Mouse (Mus musculus) CH12.LX (cell line): ENCODE results near the gene Prmt1. TPM values are rescaled to one million over a fixed set of nuclear protein-coding genes. Genes with fewer than 3 reads are reported as not detected.

Experiments used
- DNase-seq: peaks from one replicate; pipeline ENCODE4 v3.0.0-alpha.2; 2013; ENCODE audit errors: extremely low read depth
- H3K27ac ChIP-seq: 2 replicates; pipeline ENCODE4 v1.5.1; 2012; ENCODE audit warnings: low read depth, mild to moderate bottlenecking, control low read depth, moderate library complexity; ENCODE audit not compliant: insufficient read depth
- H3K27me3 ChIP-seq: replicated peaks from 2 replicates; pipeline ENCODE3; 2012; ENCODE audit warnings: inconsistent platforms
- H3K36me3 ChIP-seq, 2 experiments: replicated peaks in 1 of 2; 2 replicates each; pipeline versions ENCODE3 to v1.6.1; 2012; ENCODE audit warnings: inconsistent platforms in 1 of 2, low read length in 1 of 2, mild to moderate bottlenecking in 1 of 2, mixed read lengths in 1 of 2, moderate library complexity in 1 of 2; ENCODE audit not compliant: control insufficient read depth in 1 of 2, insufficient read depth in 1 of 2
- H3K4me1 ChIP-seq, 2 experiments: 2 replicates each; pipeline ENCODE4 v1.6.1; 2012; ENCODE audit warnings: inconsistent platforms in 1 of 2, moderate library complexity in 1 of 2; ENCODE audit not compliant: insufficient read depth in 2 of 2, control insufficient read depth in 1 of 2
- H3K4me2 ChIP-seq: 2 replicates; pipeline ENCODE4 v1.6.1; 2012; ENCODE audit warnings: low read depth, mild to moderate bottlenecking, control low read depth; ENCODE audit not compliant: poor library complexity, insufficient read depth, severe bottlenecking
- H3K4me3 ChIP-seq, 3 experiments: fragments of 150-350 bp in 1 of 3; sonication (generic) in 1 of 3; replicated peaks in 1 of 3; 2 replicates each; pipeline versions ENCODE3 to v1.5.1; 2011 to 2012; ENCODE audit warnings: low read depth in 2 of 3, low read length in 2 of 3, mild to moderate bottlenecking in 2 of 3, moderate library complexity in 2 of 3, control low read depth in 1 of 3, improper control_type of control experiment in 1 of 3, inconsistent platforms in 1 of 3, mixed read lengths in 1 of 3; ENCODE audit not compliant: poor library complexity in 1 of 3
- H3K79me2 ChIP-seq: replicated peaks from 2 replicates; pipeline ENCODE4 v1.6.1; 2012; ENCODE audit warnings: mild to moderate bottlenecking, moderate library complexity; ENCODE audit not compliant: control insufficient read depth, poor library complexity, insufficient read depth, severe bottlenecking; ENCODE audit errors: extremely low read depth
- H3K9ac ChIP-seq: 2 replicates; pipeline ENCODE4 v1.6.1; 2012; ENCODE audit warnings: low read depth, mild to moderate bottlenecking, control low read depth, moderate library complexity; ENCODE audit not compliant: insufficient read depth
- H3K9me3 ChIP-seq: replicated peaks from 2 replicates; pipeline ENCODE3; 2012; ENCODE audit warnings: low read length, inconsistent platforms, mixed read lengths
- IRF4 ChIP-seq: IDR thresholded peaks from 2 replicates; pipeline ENCODE4 v1.6.1; 2014; ENCODE audit warnings: low read depth, mild to moderate bottlenecking, inconsistent platforms, low read length, improper control_type of control experiment
- JUN ChIP-seq: IDR thresholded peaks from 2 replicates; pipeline ENCODE4 v1.6.1; 2011; ENCODE audit warnings: low read depth, mild to moderate bottlenecking, low read length, improper control_type of control experiment, moderate library complexity; ENCODE audit not compliant: insufficient read depth
- MAFK ChIP-seq: IDR thresholded peaks from 2 replicates; pipeline ENCODE4 v1.6.1; 2011; ENCODE audit warnings: low read length, improper control_type of control experiment; ENCODE audit not compliant: insufficient replicate concordance
- MAX ChIP-seq: IDR thresholded peaks from 2 replicates; pipeline ENCODE4 v1.6.1; 2011; ENCODE audit warnings: low read length, improper control_type of control experiment
- MXI1 ChIP-seq: IDR thresholded peaks from 2 replicates; pipeline ENCODE4 v1.6.1; 2011; ENCODE audit warnings: mild to moderate bottlenecking, low read depth, low read length, improper control_type of control experiment
- NELFE ChIP-seq: IDR thresholded peaks from 2 replicates; pipeline ENCODE4 v1.6.1; 2011; ENCODE audit warnings: low read depth, low read length, improper control_type of control experiment
- NRF1 ChIP-seq: IDR thresholded peaks from 2 replicates; pipeline ENCODE4 v1.6.1; 2014; ENCODE audit warnings: low read depth, mild to moderate bottlenecking, inconsistent platforms, low read length, improper control_type of control experiment, moderate library complexity
- POLR2A ChIP-seq: IDR thresholded peaks from 2 replicates; pipeline ENCODE4 v1.6.1; 2011; ENCODE audit warnings: low read depth, mild to moderate bottlenecking, improper control_type of control experiment, low read length
- POLR2AphosphoS2 ChIP-seq: IDR thresholded peaks from 2 replicates; pipeline ENCODE4 v1.6.1; 2011; ENCODE audit warnings: low read depth, low read length, improper control_type of control experiment
- RAD21 ChIP-seq: IDR thresholded peaks from 2 replicates; pipeline ENCODE4 v1.6.1; 2011; ENCODE audit warnings: low read depth, mild to moderate bottlenecking, low read length, improper control_type of control experiment, moderate library complexity
- RCOR1 ChIP-seq: conservative IDR thresholded peaks from 2 replicates; pipeline ENCODE4 v1.6.1; 2012; ENCODE audit warnings: low read depth, mild to moderate bottlenecking, inconsistent platforms, low read length, improper control_type of control experiment
- TBP ChIP-seq: conservative IDR thresholded peaks from 2 replicates; pipeline ENCODE4 v1.6.1; 2011; ENCODE audit warnings: low read depth, low read length, improper control_type of control experiment
- TCF12 ChIP-seq: IDR thresholded peaks from 2 replicates; pipeline ENCODE4 v1.6.1; 2014; ENCODE audit warnings: low read depth, mild to moderate bottlenecking, inconsistent platforms, low read length, improper control_type of control experiment
- UBTF ChIP-seq: IDR thresholded peaks from 2 replicates; pipeline ENCODE4 v1.6.1; 2012; ENCODE audit warnings: low read depth, mild to moderate bottlenecking, inconsistent platforms, low read length, improper control_type of control experiment, moderate library complexity
- USF1 ChIP-seq: IDR thresholded peaks from 2 replicates; pipeline ENCODE4 v1.6.1; 2014; ENCODE audit warnings: low read depth, mild to moderate bottlenecking, inconsistent platforms, low read length, improper control_type of control experiment
- ZMIZ1 ChIP-seq: IDR thresholded peaks from 2 replicates; pipeline ENCODE4 v1.6.1; 2012; ENCODE audit warnings: low read depth, mild to moderate bottlenecking, inconsistent platforms, low read length, improper control_type of control experiment
- dilution Hi-C: fragments of 300-500 bp; cut with MboI; formaldehyde crosslinking; loops from 2 replicates; pipeline ENCODE4 v1.14.3; 2020; ENCODE audit warnings: low sequenced_read_pairs; ENCODE audit not compliant: extremely low pct_unique_long_range_greater_than_20kb, extremely low pct_ligation_motif_present
- in situ Hi-C: fragments of 300-500 bp; cut with MboI; formaldehyde crosslinking; loops from 3 replicates; pipeline ENCODE4 v1.14.3; 2019; ENCODE audit warnings: low sequenced_read_pairs, low pct_ligation_motif_present, low pct_unique_long_range_greater_than_20kb, mixed read lengths
- polyA plus RNA-seq: library from polyadenylated mRNA; unstranded; fragments of >175 nt; gene quantifications from 2 replicates; pipeline ENCODE4 v1.2.1, GENCODE M21; 2012; ENCODE audit warnings: low read depth; ENCODE audit not compliant: insufficient read length
- total RNA-seq, 2 experiments: library from RNA; depleted of rRNA; stranded (reverse); fragments of 300-350 nt in 1 of 2; fragments of >200 nt in 1 of 2; gene quantifications; 2 replicates each; pipeline ENCODE4 v1.2.3; 2012 to 2014

The Prmt1 gene
- total and polyA plus RNA-seq, 3 experiments: 231 to 642 (median 340) TPM

DNA sequence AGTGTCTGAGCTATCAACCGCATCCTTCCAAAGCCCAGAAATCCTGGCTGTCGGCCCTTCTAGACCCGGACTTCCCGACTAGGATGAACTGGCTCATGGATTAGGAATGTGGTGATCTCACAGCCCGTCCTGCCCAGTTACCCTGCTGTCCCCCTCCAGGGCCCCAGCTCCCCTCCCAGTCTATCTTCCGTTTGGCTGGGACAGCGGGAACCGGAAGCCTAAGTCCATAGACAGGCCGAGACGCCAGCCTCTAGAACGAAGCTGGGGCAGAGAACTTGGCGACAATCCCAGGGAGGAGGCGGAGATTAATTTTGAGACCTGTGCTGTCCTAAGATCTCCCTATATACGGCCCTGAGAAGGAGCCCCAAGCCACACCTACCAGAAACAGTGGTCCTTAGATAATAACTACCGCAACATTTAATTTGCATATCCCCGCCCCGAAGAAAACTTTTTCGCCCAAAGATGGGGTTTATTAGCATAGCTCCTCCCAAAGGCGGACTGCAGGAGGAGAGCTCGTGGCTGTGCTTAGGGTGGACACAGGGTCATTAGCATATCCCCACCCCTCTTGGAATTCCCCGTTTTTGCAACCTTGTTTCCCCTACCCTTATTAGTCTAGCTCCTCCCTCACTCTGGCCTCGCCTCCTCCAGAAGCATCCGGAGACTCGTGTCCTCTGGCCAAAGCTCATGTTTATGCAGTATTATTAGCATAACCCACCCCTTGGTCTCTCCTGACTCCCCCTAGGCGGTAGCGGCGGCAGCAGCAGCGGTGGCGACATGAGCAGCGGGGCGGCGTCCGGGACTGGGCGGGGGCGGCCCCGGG is 31.1 kb upstream of the Prmt1 start, which contains the start of gene Rras (continued):
- TF ChIP-seq RCOR1 (no peak), NELFE (0 out of 2 replicates have a peak, but pooled peaks have one; percentile 26), IRF4 (0 out of 2 replicates have a peak, but pooled peaks have one; percentile 11), POLR2AphosphoS2 (no peak), USF1 (no peak), NRF1 (peak; percentile 8; the same call in 1 of the 2 replicates), RAD21 (no peak), MXI1 (peak; percentile 69; the same call in 1 of the 2 replicates), MAX (peak; percentile 79), TBP (peak; percentile 81), UBTF (no peak), TCF12 (0 out of 2 replicates have a peak, but pooled peaks have one; percentile 13), JUN (no peak)
- TF ChIP-seq, all 38 proteins: peak for 16

DNA sequence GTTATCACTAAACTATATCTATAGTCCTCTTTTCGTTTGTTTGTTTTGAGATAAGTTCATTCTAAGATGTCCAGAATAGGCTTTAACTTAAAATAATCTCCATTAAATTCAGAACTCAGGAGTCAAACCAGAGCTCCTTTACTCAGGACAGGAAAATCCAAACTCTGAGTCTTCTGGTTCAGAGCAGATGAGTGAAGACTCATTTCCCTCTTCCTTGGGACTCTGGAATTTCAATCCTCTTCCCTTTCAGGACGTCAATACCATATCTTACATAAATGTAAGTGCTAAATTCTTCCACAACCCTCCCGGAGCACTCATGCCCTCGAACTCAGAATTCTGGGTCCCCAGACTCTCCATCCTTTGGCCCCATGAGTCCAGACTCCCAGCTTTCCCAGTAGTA is 30.4 kb upstream of the Prmt1 start:
- no peaks in the 10 kb centered on the region for H3K27me3 ChIP-seq
- peaks cover 18 to 39% of the 10 kb centered on the region in 2 experiments for H3K36me3 ChIP-seq
- no peaks in the 10 kb centered on the region for H3K9me3 ChIP-seq
- peaks cover 0 to 31% of the 10 kb centered on the region in 2 experiments; a peak in 2 of 4 replicates for H3K4me1 ChIP-seq
- TF ChIP-seq ZMIZ1 (no peak), POLR2A (no peak), MAFK (no peak)
- TF ChIP-seq, all 38 proteins: peak for 0
- dilution Hi-C loops (no loop called here), in situ Hi-C loops (no loop called here)
- Histone ChIP-seq H3K4me2 (peak overlapping the region; percentile 53), H3K27ac (peak overlapping the region; percentile 81; the same call in 1 of the 2 replicates), H3K9ac (peak overlapping the region; percentile 53), H3K79me2 (peaks cover 18% of the 10 kb centered on the region), H3K4me3 (peak overlapping the region; percentile 63 to 78 (median 67))
- no peak for DNase-seq
